Mouse (Mus musculus) neutrophil, adult 65 days (primary cell): ENCODE results near the gene Olfr1181. TPM values are rescaled to one million over a fixed set of nuclear protein-coding genes. Genes with fewer than 3 reads are reported as not detected.

Source experiments
- total RNA-seq: library from RNA; stranded (reverse); gene quantifications from 2 replicates; pipeline ENCODE4 v1.2.4, GENCODE M21; 2023

Gene Olfr1181
- total RNA-seq: not detected in 2 replicates

DNA sequence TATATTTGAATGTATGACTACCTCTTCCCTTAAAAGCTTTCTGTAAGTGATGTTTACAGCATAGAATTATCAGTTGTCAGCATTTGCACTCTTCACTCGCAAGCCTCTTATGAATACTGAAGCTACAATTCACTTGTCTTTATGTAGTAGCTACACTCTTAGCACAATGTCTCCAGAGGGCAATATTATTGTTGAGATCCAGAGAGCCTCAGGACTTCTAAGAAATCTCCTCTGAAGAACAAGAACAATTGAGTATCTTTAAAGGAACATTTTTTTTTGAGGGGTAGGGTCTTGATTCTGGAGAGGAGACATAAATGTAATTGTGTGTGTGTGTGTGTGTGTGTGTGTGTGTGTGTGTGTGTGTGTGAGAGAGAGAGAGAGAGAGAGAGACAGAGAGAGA, at the start of gene Olfr1181:
Gene Olfr1181, minus strand, starts transcription at position 101 of the 400 bp plus-strand sequence.

DNA sequence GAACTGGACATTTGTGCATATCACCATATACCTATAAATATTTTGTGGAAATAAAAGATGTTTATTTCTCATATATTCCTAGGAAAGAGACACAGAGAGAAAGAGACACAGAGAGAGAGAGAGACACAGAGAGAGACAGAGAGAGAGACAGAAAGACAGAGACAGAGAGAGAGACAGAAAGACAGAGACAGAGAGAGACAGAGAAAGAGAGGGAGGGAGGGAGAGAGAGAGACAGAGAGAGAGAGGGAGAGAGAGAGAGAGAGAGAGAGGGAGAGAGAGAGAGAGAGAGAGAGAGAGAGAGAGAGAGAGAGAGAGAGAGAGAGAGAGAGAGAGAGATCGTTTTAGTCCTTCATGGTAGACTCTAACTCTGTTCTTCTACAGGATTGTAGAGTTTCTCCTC, 28.6 kb upstream of the Olfr1181 start, which contains the start of gene Olfr1183:
Gene Olfr1183, plus strand, starts transcription at position 301 of the 400 bp plus-strand sequence.

GRCm38 (mm10) chr2:88449031-88449430, 23.1 kb upstream of the Olfr1181 start, which contains the start of gene Gm13757:
Gene Gm13757, minus strand, starts transcription at chr2:88449131.

DNA sequence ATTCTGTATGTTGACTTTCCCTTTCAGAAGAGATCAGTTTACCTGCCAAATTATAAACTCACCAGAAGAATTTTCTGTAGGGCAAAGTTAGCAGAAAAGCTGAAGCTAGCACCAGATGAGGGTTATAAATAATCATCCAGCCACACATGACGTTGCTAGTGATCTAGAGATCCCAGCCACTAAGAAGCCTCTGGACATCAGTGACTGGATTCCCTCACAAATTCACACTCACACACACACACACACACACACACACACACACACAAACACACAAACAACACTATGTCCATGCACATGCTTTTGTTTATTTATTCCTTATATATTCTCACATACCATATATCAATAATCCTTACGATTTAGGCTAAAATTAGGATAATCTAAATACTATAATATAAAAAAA, 6.9 kb downstream of the Olfr1181 start, which contains the start of gene Olfr1180:
Gene Olfr1180, minus strand, starts transcription at position 101 of the 400 bp plus-strand sequence.

GRCm38 (mm10) chr2:88406353-88406752, 19.6 kb downstream of the Olfr1181 start, which contains the start of gene Olfr1179:
Gene Olfr1179, minus strand, starts transcription at chr2:88406453.

GRCm38 (mm10) chr2:88386762-88387161, 39.2 kb downstream of the Olfr1181 start, which contains the start of gene Olfr1178:
Gene Olfr1178, plus strand, starts transcription at chr2:88387062.

Other genes with a start within 250 kb of the Olfr1181 start
- gene Olfr1168, start 244.3 kb downstream of the Olfr1181 start, total RNA-seq: not detected in 2 replicates
- gene Olfr1170, start 197.8 kb downstream of the Olfr1181 start, total RNA-seq: not detected in 2 replicates
- not detected in 2 replicates for gene Olfr1173, start 146.3 kb downstream of the Olfr1181 start, total RNA-seq
- not detected in 2 replicates for gene Olfr1174-ps, start 111.0 kb downstream of the Olfr1181 start, total RNA-seq
- gene Olfr1175-ps, start 99.0 kb downstream of the Olfr1181 start, total RNA-seq: not detected in 2 replicates
- not detected in 2 replicates for gene Olfr1176, start 89.5 kb downstream of the Olfr1181 start, total RNA-seq
- gene Olfr1177-ps, start 79.7 kb downstream of the Olfr1181 start, total RNA-seq: not detected in 2 replicates
- gene Olfr1178, start 39.1 kb downstream of the Olfr1181 start, total RNA-seq: not detected in 2 replicates
- gene Olfr1179, start 19.7 kb downstream of the Olfr1181 start, total RNA-seq: not detected in 2 replicates
- not detected in 2 replicates for gene Olfr1180, start 7.0 kb downstream of the Olfr1181 start, total RNA-seq
- not detected in 2 replicates for gene Gm13757, start 23.0 kb upstream of the Olfr1181 start, total RNA-seq
- gene Olfr1183, start 28.7 kb upstream of the Olfr1181 start, total RNA-seq: not detected in 2 replicates
- not detected in 2 replicates for gene Olfr1184, start 57.4 kb upstream of the Olfr1181 start, total RNA-seq
- gene Olfr1185-ps1, start 67.1 kb upstream of the Olfr1181 start, total RNA-seq: not detected in 2 replicates
- gene Olfr1186, start 92.4 kb upstream of the Olfr1181 start, total RNA-seq: not detected in 2 replicates
- not detected in 2 replicates for gene Olfr1188, start 130.8 kb upstream of the Olfr1181 start, total RNA-seq
- not detected in 2 replicates for gene Olfr1189, start 160.3 kb upstream of the Olfr1181 start, total RNA-seq
- 0.06 TPM in 1 of 2 replicates, not detected in the other for gene Olfr1191-ps1, start 214.4 kb upstream of the Olfr1181 start, total RNA-seq
- not detected in 2 replicates for gene Olfr1192-ps1, start 222.3 kb upstream of the Olfr1181 start, total RNA-seq
- gene Olfr1193, start 249.5 kb upstream of the Olfr1181 start, total RNA-seq: not detected in 2 replicates